Mouse (Mus musculus) forebrain, embryonic 10.5 days (tissue): Measurements from ENCODE around the gene Pex26. TPM values are rescaled to one million over a fixed set of nuclear protein-coding genes. Genes with fewer than 3 reads are reported as not detected.

ENCODE experiments used
- DNase-seq: peaks from one replicate; pipeline ENCODE4 v3.0.0-alpha.2; 2017; ENCODE audit warnings: low spot score; ENCODE audit errors: extremely low spot score
- H3K27ac ChIP-seq: fragments of 300-500 bp; sonication (generic); 2 replicates; pipeline ENCODE4 v1.5.1; 2016; ENCODE audit warnings: mild to moderate bottlenecking
- H3K27me3 ChIP-seq: fragments of 300-500 bp; sonication (generic); 2 replicates; pipeline ENCODE4 v1.6.1; 2016; ENCODE audit warnings: mild to moderate bottlenecking; ENCODE audit not compliant: poor library complexity, severe bottlenecking
- H3K36me3 ChIP-seq: fragments of 300-500 bp; sonication (generic); replicated peaks from 2 replicates; pipeline ENCODE4 v1.6.1; 2016; ENCODE audit warnings: mild to moderate bottlenecking, moderate library complexity
- H3K4me1 ChIP-seq: fragments of 300-500 bp; sonication (generic); 2 replicates; pipeline ENCODE4 v1.6.1; 2016
- H3K4me3 ChIP-seq: fragments of 300-500 bp; sonication (generic); 2 replicates; pipeline ENCODE4 v1.5.1; 2016; ENCODE audit warnings: mild to moderate bottlenecking, moderate library complexity
- H3K9me3 ChIP-seq: fragments of 300-500 bp; sonication (generic); 2 replicates; pipeline ENCODE4 v1.6.1; 2016; ENCODE audit warnings: mild to moderate bottlenecking, moderate library complexity
- WGBS: fragments of 180-500 bp; shearing (Covaris S2); methylation state at CpG from one replicate; pipeline ENCODE4 v1.1.7; 2016; 5-methylcytosine and 5-hydroxymethylcytosine counted together
- polyA plus RNA-seq: library from polyadenylated mRNA; unstranded; fragments of >200 nt; fragmentation: Nextera tagmentation; extraction: Ambion mirVana; gene quantifications from 2 replicates; pipeline ENCODE4 v1.2.1, GENCODE M21; 2016

Gene Pex26
- 8.0 and 10.3 TPM in 2 replicates for polyA plus RNA-seq

DNA sequence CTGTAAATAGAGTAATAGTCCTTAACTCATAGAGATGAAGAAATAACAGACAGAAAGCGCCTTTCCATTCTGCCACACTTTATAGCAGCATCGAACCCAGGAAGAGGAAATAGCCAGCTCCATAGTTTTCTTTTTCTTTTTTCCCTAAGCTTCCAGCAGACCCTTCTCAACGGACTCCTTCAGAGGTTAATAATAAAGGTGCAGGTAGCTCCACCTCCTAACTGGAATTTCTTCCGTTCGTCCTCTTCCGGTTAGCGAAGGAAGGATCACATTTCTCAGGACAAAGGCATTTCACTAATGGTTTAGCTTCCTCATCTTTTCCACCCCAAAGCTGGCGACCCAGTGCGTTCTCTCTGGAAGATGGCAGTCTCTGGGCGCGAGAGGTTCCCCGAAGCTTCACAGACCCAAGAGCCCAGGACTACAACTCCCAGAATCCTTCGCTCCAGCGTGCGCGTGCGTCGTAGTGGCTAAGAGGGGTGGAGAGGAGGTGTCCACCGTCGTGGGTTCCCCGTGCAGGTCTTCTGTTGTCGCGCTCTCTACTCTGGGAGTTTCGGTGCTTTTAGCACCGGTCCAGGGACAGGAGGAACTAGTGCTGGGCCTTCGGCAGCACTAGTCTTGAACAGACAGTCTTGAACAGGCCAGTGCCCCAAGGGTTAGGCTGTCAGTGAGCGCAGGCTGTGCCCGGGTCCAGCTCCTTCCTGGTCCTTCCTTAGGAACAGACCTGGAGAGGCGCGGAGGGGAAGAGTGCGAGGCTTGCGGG, at the start of gene Pex26:
Gene Pex26 (plus strand): TSS at position 254 of the 760 bp plus-strand sequence.
- Histone ChIP-seq H3K9me3 (no peaks in the 10 kb centered on the region), H3K4me1 (peaks cover 29% of the 10 kb centered on the region), H3K27ac (peak within 1 kb of the TSS; percentile 84), H3K4me3 (peak within 1 kb of the TSS; percentile 76), H3K36me3 (peaks cover 11% of the 10 kb centered on the region), H3K27me3 (no peaks in the 10 kb centered on the region)
- DNase-seq, result peak; percentile 92
- WGBS, result under 1% methylated on average over 32 of the region's 32 CpGs

DNA sequence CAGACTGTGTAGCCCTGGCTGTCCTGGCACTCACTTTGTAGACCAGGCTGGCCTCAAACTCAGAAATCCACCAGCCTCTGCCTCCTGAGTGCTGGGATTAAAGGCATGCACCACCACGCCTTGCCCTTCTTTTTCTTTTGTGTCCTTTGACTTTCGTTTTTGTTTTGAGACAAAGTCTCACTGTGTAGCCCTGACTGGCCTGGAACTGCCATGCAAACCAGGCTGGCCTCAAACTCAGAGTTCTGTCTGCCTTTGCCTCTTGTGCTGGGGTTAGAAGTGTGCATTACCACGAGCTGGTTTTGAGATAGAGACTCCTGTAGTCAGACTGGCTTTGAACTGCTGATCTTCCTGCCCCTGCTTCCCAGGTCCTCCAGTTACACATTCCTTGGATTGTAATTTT, 49.2 kb upstream of the Pex26 start:
- peaks cover 34% of the 10 kb centered on the region for H3K27me3 ChIP-seq
- H3K9me3 ChIP-seq, result no peaks in the 10 kb centered on the region
- peaks cover 32% of the 10 kb centered on the region for H3K4me1 ChIP-seq
- no peak overlapping the region for H3K4me3 ChIP-seq
- H3K27ac ChIP-seq, result no peak overlapping the region
- 35% methylated on average over 3 of the region's 3 CpGs for WGBS
- no peaks in the 10 kb centered on the region for H3K36me3 ChIP-seq
- no peak for DNase-seq

- Histone ChIP-seq H3K27me3 (peaks cover 29% of the 10 kb centered on the region), H3K9me3 (no peaks in the 10 kb centered on the region), H3K4me1 (peaks cover 25% of the 10 kb centered on the region), H3K4me3 (no peak overlapping the region), H3K27ac (no peak overlapping the region), H3K36me3 (no peaks in the 10 kb centered on the region)
- DNase-seq, result no peak
- 56% methylated on average over 5 of the region's 5 CpGs for WGBS
Measured at GRCm38 (mm10) chr6:121134884-121135283, 48.6 kb upstream of the Pex26 start.

- Histone ChIP-seq H3K27me3 (peaks cover 9% of the 10 kb centered on the region), H3K27ac (no peak overlapping the region), H3K4me3 (no peak overlapping the region), H3K4me1 (peaks cover 14% of the 10 kb centered on the region), H3K9me3 (no peaks in the 10 kb centered on the region), H3K36me3 (no peaks in the 10 kb centered on the region)
- 70% methylated on average over 6 of the region's 6 CpGs for WGBS
- no peak for DNase-seq
Measured at GRCm38 (mm10) chr6:121137222-121137621, 46.2 kb upstream of the Pex26 start.

- Histone ChIP-seq H3K4me3 (no peak overlapping the region), H3K4me1 (peaks cover 14% of the 10 kb centered on the region), H3K36me3 (no peaks in the 10 kb centered on the region), H3K27ac (no peak overlapping the region), H3K27me3 (no peaks in the 10 kb centered on the region), H3K9me3 (no peaks in the 10 kb centered on the region)
- DNase-seq, result no peak
- WGBS, result 90% methylated on average over 12 of the region's 12 CpGs
Measured at GRCm38 (mm10) chr6:121138338-121139040, 45.0 kb upstream of the Pex26 start.

GRCm38 (mm10) chr6:121139271-121139670, 44.2 kb upstream of the Pex26 start:
- Histone ChIP-seq H3K9me3 (no peaks in the 10 kb centered on the region), H3K4me3 (no peak overlapping the region), H3K4me1 (peaks cover 14% of the 10 kb centered on the region), H3K36me3 (no peaks in the 10 kb centered on the region), H3K27me3 (no peaks in the 10 kb centered on the region), H3K27ac (no peak overlapping the region)
- DNase-seq, result no peak
- WGBS, result 90% methylated on average over 1 of the region's 1 CpGs

- no peak overlapping the region for H3K4me3 ChIP-seq
- H3K27ac ChIP-seq, result no peak overlapping the region
- DNase-seq, result no peak
- H3K4me1 ChIP-seq, result peaks cover 31% of the 10 kb centered on the region
- no peaks in the 10 kb centered on the region for H3K36me3 ChIP-seq
- H3K9me3 ChIP-seq, result no peaks in the 10 kb centered on the region
- WGBS, result 95% methylated on average over 7 of the region's 7 CpGs
- no peaks in the 10 kb centered on the region for H3K27me3 ChIP-seq
Measured at GRCm38 (mm10) chr6:121142298-121142697, 41.2 kb upstream of the Pex26 start.

DNA sequence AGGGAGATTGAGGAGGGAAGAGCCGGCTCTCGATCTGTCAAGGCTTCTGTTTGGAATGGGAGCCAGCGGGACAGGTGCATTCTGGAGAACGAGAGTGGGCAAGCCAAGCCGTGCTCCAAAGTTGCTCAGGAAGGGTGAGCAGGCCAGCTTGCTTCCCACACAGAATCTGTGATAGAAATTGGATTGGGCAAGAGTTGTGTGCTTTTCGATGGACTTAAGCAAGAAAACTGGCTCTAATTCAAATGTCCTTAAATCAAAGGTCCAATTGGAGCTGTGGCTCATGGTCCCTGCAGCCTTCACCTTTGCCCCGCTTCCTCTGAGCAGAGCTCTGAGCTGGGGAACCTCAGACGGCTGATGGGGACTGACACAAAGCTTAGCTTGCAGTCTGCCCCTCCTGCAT, 40.0 kb upstream of the Pex26 start:
- WGBS, result 88% methylated on average over 8 of the region's 8 CpGs
- Histone ChIP-seq H3K4me1 (peaks cover 41% of the 10 kb centered on the region), H3K4me3 (no peak overlapping the region), H3K9me3 (no peaks in the 10 kb centered on the region), H3K36me3 (no peaks in the 10 kb centered on the region), H3K27me3 (no peaks in the 10 kb centered on the region), H3K27ac (no peak overlapping the region)
- no peak for DNase-seq

- DNase-seq, result no peak
- Histone ChIP-seq H3K36me3 (no peaks in the 10 kb centered on the region), H3K27me3 (no peaks in the 10 kb centered on the region), H3K27ac (peak overlapping the region; percentile 35; the same call in 1 of the 2 replicates), H3K9me3 (no peaks in the 10 kb centered on the region), H3K4me3 (no peak overlapping the region), H3K4me1 (peaks cover 41% of the 10 kb centered on the region)
- WGBS, result 79% methylated on average over 4 of the region's 4 CpGs
Measured at GRCm38 (mm10) chr6:121144066-121144465, 39.4 kb upstream of the Pex26 start.

GRCm38 (mm10) chr6:121145010-121145604, 38.4 kb upstream of the Pex26 start:
- no peak for DNase-seq
- no peaks in the 10 kb centered on the region for H3K36me3 ChIP-seq
- no peak overlapping the region for H3K4me3 ChIP-seq
- 66% methylated on average over 13 of the region's 13 CpGs for WGBS
- peaks cover 43% of the 10 kb centered on the region for H3K4me1 ChIP-seq
- H3K27me3 ChIP-seq, result no peaks in the 10 kb centered on the region
- peak overlapping the region; percentile 72 for H3K27ac ChIP-seq
- no peaks in the 10 kb centered on the region for H3K9me3 ChIP-seq

DNA sequence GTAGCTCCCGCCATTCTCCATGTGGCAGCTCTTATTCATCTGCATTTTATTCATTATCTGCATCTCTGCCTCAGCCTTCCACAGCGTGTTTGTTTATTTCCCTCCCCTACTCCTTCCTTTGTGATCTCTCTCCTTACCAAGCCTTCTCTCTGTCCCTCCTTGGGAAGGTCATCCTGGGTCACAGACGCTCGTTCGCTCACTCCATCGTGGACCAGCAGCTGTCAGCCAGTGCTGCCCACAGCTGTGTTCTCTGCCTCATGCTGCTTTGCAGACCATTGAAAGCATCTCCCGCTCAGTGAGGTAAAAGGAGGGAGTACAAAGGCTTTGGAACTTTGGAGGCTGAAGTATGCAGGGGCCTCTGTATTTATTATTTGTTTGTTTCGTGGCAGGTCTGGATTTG, 37.6 kb upstream of the Pex26 start:
- Histone ChIP-seq H3K4me3 (no peak overlapping the region), H3K27ac (peak overlapping the region; percentile 72), H3K27me3 (no peaks in the 10 kb centered on the region), H3K9me3 (no peaks in the 10 kb centered on the region), H3K36me3 (no peaks in the 10 kb centered on the region), H3K4me1 (peaks cover 42% of the 10 kb centered on the region)
- no peak for DNase-seq
- WGBS, result 42% methylated on average over 8 of the region's 8 CpGs

- H3K4me3 ChIP-seq, result no peak overlapping the region
- H3K9me3 ChIP-seq, result no peaks in the 10 kb centered on the region
- peak overlapping the region; percentile 48 for H3K27ac ChIP-seq
- H3K4me1 ChIP-seq, result peaks cover 43% of the 10 kb centered on the region
- H3K27me3 ChIP-seq, result no peaks in the 10 kb centered on the region
- WGBS, result 55% methylated on average over 4 of the region's 4 CpGs
- no peak for DNase-seq
- H3K36me3 ChIP-seq, result no peaks in the 10 kb centered on the region
Measured at GRCm38 (mm10) chr6:121146798-121147197, 36.7 kb upstream of the Pex26 start.

- no peaks in the 10 kb centered on the region for H3K36me3 ChIP-seq
- no peak overlapping the region for H3K4me3 ChIP-seq
- peaks cover 46% of the 10 kb centered on the region for H3K4me1 ChIP-seq
- H3K27me3 ChIP-seq, result no peaks in the 10 kb centered on the region
- no peaks in the 10 kb centered on the region for H3K9me3 ChIP-seq
- peak overlapping the region; percentile 48; the same call in 1 of the 2 replicates for H3K27ac ChIP-seq
- DNase-seq, result no peak
- WGBS, result 58% methylated on average over 3 of the region's 3 CpGs
Measured at GRCm38 (mm10) chr6:121148360-121148759, 35.1 kb upstream of the Pex26 start.
